Comparison of ENCODE assay signal across 8 mouse cellular contexts in the genomic region with DNA sequence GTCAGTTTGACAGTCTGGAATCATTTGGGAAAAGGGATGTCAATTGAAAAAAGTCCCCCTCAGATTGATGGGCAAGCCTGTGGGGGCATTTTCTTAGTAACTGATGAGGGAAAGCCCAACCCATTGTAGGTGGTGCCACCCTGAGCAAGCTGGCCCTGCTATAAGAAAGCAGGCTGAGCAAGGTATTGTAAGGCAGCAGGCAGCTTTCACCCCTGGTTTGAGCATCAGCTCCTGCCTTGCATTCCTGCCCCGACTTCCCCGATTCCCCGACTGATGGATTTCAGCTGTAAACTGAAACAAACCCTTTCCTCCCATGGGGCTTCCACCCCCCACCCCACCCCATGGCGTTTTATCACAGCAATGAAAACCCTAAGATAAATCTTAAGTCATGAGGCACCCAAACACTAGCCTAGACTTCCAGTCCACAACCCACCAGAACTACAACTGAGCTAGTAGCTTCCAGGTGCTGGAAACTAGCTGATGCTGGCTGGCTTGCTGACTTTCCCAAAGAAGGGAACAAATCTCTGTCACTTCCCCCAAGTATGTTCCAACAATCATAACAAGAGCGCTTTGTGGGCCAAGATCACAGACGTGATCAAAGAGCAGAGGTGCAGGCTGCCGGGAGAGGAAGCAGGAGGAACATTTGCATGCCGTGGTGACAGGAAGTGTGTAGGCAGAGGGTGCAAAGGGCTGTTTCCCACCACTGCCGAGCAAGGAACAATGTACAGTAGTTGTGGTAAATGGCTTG. TPM values are rescaled to one million over a fixed set of nuclear protein-coding genes. Genes with fewer than 3 reads are reported as not detected.
A peak's percentile ranks its signal among the peaks of the same experiment; 100 is the strongest.
DNase-seq lines count a peak whose midpoint lies in the region; ATAC-seq and TF ChIP-seq lines count a peak whose summit lies in the region.

No protein-coding gene starts in this region.

- no peak for TF ChIP-seq CTCF in bone marrow, adult 2 months (IDR thresholded peaks at IDR 0.05; ENCODE audit: control insufficient read depth, insufficient read depth, low read length)

- H3K36me3 ChIP-seq in heart, embryonic 16.5 days (ENCODE audit: control insufficient read depth, insufficient read depth): peaks cover 2% of the 10 kb centered on the region; the same call in 1 of the 2 replicates
- H3K36me3 ChIP-seq in megakaryocyte, embryonic 14.5 days (replicated peaks; ENCODE audit: low read length): peaks cover 41% of the 10 kb centered on the region

- peak; percentile 42 for DNase-seq in embryo, embryonic 10 days (ENCODE audit: low spot score)
- no peak for DNase-seq in embryo, embryonic 10.5 days (ENCODE audit: low spot score)
- peak; percentile 74 for DNase-seq in kidney, postnatal 10 days
- DNase-seq in telencephalon, adult 2 months (ENCODE audit: low read depth, low spot score): peak; percentile 40
- DNase-seq in c-Kit-positive CD71-positive TER-119-positive erythroid progenitor cells, embryonic 14.5 days (ENCODE audit: low spot score): no peak

- no peaks in the 10 kb centered on the region for H3K27me3 ChIP-seq in heart, embryonic 16.5 days (ENCODE audit: control insufficient read depth, insufficient read depth, low read length)
- H3K27me3 ChIP-seq in megakaryocyte, embryonic 14.5 days (replicated peaks): peaks cover 1% of the 10 kb centered on the region

- under 1% methylated on average over 9 of the region's 9 CpGs for WGBS in bone marrow, adult 2 months
- WGBS in heart, embryonic 16.5 days: 27% methylated on average over 9 of the region's 9 CpGs

- H3K4me2 ChIP-seq in heart, embryonic 16.5 days (ENCODE audit: low read depth, low read length): peak overlapping the region; percentile 35

- peak; percentile 69 for ATAC-seq in heart, embryonic 16.5 days (replicated peaks; ENCODE audit: extremely low read depth, insufficient read depth, low FRiP score)

- H3K4me1 ChIP-seq in bone marrow, adult 2 months (ENCODE audit: control insufficient read depth, insufficient read depth, low read length): no peaks in the 10 kb centered on the region; the same call in 1 of the 2 replicates
- H3K4me1 ChIP-seq in heart, embryonic 16.5 days (ENCODE audit: control insufficient read depth, insufficient read depth, low read length): peaks cover 38% of the 10 kb centered on the region
- peaks cover 31% of the 10 kb centered on the region for H3K4me1 ChIP-seq in megakaryocyte, embryonic 14.5 days

- peak overlapping the region; percentile 48 for H3K9ac ChIP-seq in heart, embryonic 16.5 days (ENCODE audit: low read length)

- H3K9me3 ChIP-seq in heart, embryonic 16.5 days (replicated peaks; ENCODE audit: control insufficient read depth, low read length): no peaks in the 10 kb centered on the region
- no peaks in the 10 kb centered on the region for H3K9me3 ChIP-seq in megakaryocyte, embryonic 14.5 days

- H3K27ac ChIP-seq in bone marrow, adult 2 months (ENCODE audit: control insufficient read depth, insufficient read depth, low read depth, low read length, poor library complexity): peak overlapping the region; percentile 77
- H3K27ac ChIP-seq in heart, embryonic 16.5 days (ENCODE audit: low read length): peak overlapping the region; percentile 80

- no peak for TF ChIP-seq POLR2A in bone marrow, adult 2 months (IDR thresholded peaks at IDR 0.05; ENCODE audit: borderline replicate concordance, control insufficient read depth, low read depth, low read length)

- no peak overlapping the region for H3K4me3 ChIP-seq in bone marrow, adult 2 months (replicated peaks; ENCODE audit: control insufficient read depth, low read depth, low read length)
- no peak overlapping the region for H3K4me3 ChIP-seq in heart, embryonic 16.5 days (ENCODE audit: low read length)
- H3K4me3 ChIP-seq in megakaryocyte, embryonic 14.5 days (replicated peaks): peak overlapping the region; percentile 83

RNA-seq across cellular contexts. Expression of gene Dad1, which starts 20.9 kb away (rescaled TPM):
- polyA plus RNA-seq in bone marrow, adult 2 months (2011; ENCODE audit: insufficient read depth, insufficient read length, low replicate concordance, missing spikeins): 45.6 and 54.9 TPM in 2 replicates
- 349 and 394 TPM in 2 replicates for polyA plus RNA-seq in heart, embryonic 16.5 days (2015; fragmentation: Nextera tagmentation; extraction: Ambion mirVana)
- 15.0 and 54.8 TPM in 2 replicates for polyA plus RNA-seq in megakaryocyte, embryonic 14.5 days (2012; ENCODE audit: insufficient read depth, low replicate concordance)

RNA-seq across cellular contexts. Expression of gene Abhd4, which starts 21.0 kb away (rescaled TPM):
- 24.7 and 29.9 TPM in 2 replicates for polyA plus RNA-seq in bone marrow, adult 2 months (2011; ENCODE audit: insufficient read depth, insufficient read length, low replicate concordance, missing spikeins)
- 115 and 119 TPM in 2 replicates for polyA plus RNA-seq in heart, embryonic 16.5 days (2015; fragmentation: Nextera tagmentation; extraction: Ambion mirVana)
- 17.3 and 19.7 TPM in 2 replicates for polyA plus RNA-seq in megakaryocyte, embryonic 14.5 days (2012; ENCODE audit: insufficient read depth, low replicate concordance)

RNA-seq across cellular contexts. Expression of gene Olfr49, which starts 51.8 kb away (rescaled TPM):
- not detected in 2 replicates for polyA plus RNA-seq in bone marrow, adult 2 months (2011; ENCODE audit: insufficient read depth, insufficient read length, low replicate concordance, missing spikeins)
- not detected in 2 replicates for polyA plus RNA-seq in heart, embryonic 16.5 days (2015; fragmentation: Nextera tagmentation; extraction: Ambion mirVana)
- not detected in 2 replicates for polyA plus RNA-seq in megakaryocyte, embryonic 14.5 days (2012; ENCODE audit: insufficient read depth, low replicate concordance)

Comparison
In these comparisons a context has a peak if more than half of its experiments do, and no peak if none do; other contexts are left out.
1. DNase-seq: peak in embryo, embryonic 10 days (single experiment), kidney, postnatal 10 days (single experiment) and telencephalon, adult 2 months (single experiment); none in embryo, embryonic 10.5 days (single experiment) and c-Kit-positive CD71-positive TER-119-positive erythroid progenitor cells, embryonic 14.5 days (single experiment).